Mouse (Mus musculus): ENCODE results near the gene Golga7b.

Gene Golga7b

DNA sequence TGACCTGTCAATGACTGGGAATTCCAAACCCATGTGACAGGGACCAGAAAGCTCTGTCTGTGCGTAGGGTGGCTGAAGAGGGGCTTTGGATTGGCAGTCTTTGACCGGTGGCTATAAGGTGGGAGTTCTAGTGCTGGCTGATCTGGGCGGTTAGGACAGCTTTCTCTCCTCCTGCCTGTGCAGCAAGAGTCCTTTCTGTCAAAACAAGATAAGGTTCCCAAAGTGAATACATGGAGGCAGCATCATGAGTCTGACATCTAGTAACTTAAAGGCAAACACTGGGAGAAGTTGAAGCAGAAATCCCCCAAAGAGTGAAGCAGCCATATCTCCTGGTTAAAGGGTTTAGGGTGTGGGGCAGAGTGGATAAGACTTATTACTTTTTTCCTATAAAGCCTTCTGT, at the start of gene Golga7b:
TSS of gene Golga7b (plus strand) at position 56 of the 400 bp plus-strand sequence.
- DNase-seq (ENCODE audit: low read depth, low spot score), result no peak

DNA sequence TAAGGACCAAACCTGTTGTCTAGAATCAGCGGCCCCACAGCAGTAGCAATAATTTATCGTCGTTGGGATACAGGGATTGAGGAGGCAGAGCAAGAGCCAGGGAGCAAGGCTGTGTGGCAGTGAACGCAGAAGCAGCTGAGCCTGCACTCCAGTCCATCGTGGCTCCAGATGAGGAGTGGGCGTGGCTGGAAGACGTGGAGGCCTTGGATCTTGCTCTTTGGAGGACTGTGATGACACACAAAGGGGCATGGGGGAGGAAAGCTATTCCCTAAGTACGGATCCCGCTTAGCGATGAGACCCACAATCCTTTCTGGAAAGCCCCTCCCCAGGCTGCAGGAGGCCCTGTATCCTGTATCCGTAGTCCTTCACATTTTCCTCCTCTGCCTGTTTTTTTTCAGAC, 49.3 kb upstream of the Golga7b start:
- no peak for DNase-seq (ENCODE audit: low read depth, low spot score)

DNA sequence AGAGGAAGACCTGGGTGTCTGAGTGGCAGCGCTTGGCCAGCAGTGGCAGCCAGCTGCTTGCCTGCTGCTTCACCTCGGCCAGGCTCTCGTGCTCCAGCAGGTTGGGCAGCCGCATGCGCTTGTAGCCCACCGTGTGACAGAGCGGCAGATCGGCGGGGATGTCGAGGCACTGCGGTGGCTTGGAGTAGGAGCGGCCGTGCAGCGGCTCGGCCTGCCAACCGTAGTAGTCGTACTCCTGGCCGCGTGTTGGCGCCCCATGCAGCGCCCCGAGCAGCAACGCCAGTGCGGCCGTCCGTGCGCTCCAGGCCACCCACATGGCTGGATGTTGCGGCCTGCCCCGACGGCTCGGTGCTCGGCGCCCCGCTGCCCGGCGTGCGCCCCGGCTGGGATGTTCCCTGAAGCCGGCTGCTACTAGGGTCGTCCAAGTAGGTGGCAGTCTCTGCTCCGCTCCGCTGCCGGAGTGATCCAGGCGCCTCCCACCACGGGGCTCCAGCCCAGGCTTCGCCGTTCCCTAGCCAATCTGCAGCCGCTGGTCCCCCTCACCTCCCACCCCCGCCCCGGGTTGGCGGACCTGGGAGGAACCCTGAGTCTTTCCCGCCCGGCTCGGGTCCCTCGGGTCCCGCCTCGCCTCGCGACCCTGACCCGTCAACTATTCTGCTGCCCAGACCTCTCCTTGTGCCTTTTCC, 45.5 kb upstream of the Golga7b start, which contains the start of gene Sfrp5:
TSS of gene Sfrp5 (minus strand) at position 557 of the 686 bp plus-strand sequence.
- no peak for DNase-seq (ENCODE audit: low read depth, low spot score)

DNA sequence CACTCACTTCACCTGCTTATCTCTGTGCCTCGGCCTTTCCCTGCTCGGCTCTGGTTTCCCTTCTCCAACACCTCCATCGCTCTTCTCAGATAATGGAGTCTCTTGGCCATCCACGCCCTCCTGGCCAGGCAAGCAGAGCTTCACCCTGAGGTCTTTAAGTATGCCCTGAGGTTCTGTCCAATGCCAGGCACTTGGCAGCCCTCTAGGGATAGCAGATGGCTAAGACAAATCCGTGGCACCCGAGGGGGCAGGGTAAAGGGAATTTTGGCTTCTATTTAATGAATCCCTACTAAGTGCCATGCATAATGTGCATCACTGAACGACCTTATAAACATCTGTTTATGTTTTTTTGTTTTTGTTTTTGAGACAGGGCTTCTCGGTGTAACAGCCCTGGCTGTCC, 44.9 kb upstream of the Golga7b start:
- DNase-seq (ENCODE audit: low read depth, low spot score), result no peak

DNA sequence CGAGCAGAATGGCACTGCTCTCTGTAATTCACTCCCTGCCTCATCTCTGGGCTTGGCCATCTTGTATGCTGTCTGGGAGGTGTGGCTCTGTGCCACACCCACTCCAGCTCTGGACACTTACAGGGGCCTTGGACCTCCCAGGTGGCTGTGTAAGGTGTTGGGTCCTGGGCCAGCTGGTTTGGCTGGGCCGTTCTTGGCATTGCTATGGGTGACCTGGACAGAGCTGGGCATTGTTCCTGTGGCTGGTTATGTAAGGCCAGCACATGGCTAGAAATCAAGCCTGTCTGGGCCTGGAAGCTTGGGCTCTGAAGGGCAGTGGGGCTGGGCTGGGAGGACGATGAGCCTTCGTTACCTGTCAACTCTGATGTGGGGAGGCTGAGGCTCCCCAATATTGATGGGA, 43.1 kb upstream of the Golga7b start:
- no peak for DNase-seq (ENCODE audit: low read depth, low spot score)

DNA sequence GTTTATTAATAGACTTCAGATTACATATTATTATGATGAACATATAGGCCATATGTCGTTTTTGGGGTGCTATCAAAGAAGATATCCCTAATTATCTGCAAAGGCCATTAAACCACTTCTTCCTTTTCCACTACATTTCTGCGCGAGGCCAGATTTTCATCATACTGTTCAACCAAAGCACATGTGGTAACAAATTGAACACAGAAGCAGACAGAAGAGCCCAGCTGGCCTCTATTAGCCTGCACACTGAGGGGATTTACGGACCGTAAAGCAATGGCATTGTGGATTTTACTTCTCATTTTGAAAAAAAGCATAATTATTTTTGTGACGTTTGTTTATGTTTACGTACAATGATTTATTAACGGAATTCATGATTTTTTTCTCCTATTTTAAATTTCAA, 42.2 kb upstream of the Golga7b start:
- peak; percentile 50 for DNase-seq (ENCODE audit: low read depth, low spot score)

DNA sequence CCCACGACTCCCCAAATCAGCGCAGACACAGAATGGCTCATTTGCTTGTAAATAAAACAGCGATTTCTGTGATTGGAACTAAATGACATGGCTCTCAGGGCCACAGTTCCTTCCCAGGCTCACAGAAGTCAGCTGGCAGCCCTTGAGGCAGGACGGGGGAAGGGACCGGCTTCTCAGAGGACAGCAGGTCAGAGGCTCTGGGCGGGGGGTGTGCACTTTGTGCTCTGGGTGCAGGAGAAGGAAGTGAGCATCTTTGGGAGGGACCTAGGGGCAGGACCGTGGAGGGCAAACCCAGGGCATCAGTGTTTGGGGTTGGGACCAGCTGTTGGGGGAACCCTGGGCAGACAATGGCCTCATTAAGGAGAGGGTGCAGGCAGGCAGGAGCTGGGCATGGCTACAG, 37.9 kb upstream of the Golga7b start:
- DNase-seq (ENCODE audit: low read depth, low spot score), result no peak

DNA sequence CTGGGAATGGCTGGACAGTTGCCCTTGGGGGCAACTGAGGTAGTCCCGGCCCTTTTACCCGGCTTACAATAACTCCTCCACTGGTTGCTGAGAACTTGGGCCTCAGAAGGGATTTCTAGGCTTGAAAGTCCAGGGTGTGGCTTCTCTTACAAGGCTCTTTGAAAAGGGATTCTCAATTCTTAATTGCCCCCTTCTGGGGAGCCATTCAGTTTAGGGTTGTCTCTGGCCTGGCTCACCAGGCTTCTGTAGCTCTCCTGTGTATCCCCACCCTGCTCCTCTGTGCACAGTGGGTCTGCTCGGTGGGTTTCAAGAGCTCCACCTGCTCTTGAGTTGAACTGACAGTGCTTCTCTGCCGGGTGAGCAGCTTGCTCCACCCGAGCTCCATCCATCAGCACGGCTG, 37.4 kb upstream of the Golga7b start:
- DNase-seq (ENCODE audit: low read depth, low spot score), result no peak

DNA sequence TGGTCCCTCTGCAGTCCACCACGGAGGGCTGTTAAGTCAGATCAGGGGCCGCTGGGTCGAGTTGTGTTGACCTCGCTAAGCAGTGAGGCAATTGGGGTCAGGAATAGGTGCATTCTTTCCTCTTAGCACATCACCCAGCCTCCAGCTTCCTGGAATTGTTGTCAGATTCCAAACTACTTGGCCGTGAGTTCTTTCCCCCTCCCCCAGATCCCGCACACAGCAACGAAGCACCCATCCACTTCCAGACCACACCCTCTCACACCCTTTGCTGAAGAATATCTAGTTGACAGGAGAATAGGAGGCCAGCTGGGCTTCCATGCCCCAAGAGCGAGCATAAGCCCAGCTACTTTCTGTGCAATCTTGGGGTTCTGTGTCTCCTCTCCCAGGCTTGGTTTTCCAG, 35.4 kb upstream of the Golga7b start:
- DNase-seq (ENCODE audit: low read depth, low spot score), result no peak

DNA sequence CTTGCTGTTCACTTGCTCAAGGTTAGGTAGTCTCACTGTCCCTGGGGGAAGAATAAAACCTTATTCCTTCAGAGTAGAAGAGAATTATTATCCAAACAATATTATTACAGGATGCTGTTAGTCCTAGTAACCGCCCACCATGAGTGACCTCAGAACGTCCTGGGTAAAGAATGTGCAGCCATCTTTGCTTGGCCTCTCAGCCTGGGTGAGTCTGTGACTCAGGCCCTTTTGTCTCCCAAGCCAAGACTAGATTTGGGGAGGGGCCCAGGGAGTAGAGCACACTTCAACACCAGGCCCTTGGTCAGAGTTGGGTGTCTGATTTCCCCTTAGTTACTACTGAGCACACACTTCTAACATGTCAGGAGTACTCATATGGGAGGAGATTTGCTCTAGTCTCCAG, 32.8 kb upstream of the Golga7b start:
- DNase-seq (ENCODE audit: low read depth, low spot score), result no peak

DNA sequence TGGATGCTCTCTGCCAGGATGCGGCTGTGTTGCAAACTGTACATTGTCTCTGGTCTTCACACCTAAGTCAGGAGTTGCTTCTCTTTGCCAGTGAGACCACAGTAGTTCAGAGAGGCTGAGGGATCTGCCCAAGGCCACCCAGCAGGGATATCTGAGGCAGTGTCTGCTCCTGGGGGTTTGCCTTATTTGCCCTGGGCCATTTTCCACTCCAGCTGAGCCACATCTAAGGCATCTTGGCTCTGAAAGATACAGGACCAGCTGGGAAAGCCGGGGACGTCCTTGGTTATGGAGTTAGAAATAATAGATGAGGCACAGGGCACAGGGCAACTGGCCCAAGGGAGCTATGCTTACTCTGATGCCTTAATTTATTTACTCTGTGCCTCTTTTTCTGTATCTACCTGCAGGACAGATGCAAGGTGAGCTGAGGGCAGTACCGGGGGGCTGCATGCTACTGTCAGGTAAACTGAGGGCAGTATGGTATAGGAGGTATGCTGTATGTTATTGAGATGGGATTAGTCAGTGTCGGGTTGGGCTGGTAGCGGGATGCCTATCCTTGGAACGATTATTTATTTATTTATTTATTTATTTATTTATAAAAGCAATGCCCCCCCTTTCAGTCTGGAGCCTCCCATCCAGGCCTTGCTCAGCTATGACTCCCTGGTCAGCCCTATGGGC, 30.5 kb upstream of the Golga7b start:
- no peak for DNase-seq (ENCODE audit: low read depth, low spot score)

DNA sequence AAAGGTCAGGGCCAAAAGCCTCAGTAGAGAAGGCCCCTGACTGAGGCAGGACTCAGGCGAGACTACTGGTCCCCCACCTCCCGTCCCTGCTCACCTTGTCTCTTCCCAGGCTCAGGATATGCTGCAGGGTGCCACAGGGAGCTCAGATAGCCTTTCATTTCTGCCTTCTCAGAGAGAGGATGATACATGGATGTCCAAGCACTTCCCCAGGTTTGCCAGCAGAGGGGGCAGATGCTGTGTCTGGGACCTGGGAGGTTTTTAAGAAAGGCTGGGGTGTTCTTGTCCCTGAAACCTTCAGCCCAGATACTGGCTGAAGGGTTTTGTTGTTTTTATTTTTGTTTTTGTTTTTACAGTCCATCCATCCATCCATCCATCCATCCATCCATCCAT, 30.0 kb upstream of the Golga7b start:
- DNase-seq (ENCODE audit: low read depth, low spot score), result no peak

DNA sequence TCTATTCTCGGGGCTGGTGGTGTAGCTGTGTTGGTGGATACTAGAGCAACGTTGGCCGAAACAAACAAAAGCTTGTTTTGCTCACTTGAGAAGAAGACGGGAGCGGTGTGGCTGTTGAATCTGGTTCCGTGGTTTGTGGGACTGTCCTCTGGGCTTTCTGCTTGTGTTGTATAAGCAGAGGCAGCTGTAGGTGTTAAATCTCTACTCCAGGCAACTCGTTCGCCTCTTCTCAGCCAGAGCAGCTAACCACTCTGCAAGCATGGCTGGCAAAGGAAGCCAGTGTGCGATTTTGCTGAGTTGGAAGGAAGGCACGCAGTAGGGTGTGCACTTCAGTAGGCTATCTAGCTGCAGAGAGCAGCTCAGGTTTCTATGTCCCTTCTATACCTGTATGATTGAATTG, 20.9 kb upstream of the Golga7b start:
- DNase-seq (ENCODE audit: low read depth, low spot score), result no peak

DNA sequence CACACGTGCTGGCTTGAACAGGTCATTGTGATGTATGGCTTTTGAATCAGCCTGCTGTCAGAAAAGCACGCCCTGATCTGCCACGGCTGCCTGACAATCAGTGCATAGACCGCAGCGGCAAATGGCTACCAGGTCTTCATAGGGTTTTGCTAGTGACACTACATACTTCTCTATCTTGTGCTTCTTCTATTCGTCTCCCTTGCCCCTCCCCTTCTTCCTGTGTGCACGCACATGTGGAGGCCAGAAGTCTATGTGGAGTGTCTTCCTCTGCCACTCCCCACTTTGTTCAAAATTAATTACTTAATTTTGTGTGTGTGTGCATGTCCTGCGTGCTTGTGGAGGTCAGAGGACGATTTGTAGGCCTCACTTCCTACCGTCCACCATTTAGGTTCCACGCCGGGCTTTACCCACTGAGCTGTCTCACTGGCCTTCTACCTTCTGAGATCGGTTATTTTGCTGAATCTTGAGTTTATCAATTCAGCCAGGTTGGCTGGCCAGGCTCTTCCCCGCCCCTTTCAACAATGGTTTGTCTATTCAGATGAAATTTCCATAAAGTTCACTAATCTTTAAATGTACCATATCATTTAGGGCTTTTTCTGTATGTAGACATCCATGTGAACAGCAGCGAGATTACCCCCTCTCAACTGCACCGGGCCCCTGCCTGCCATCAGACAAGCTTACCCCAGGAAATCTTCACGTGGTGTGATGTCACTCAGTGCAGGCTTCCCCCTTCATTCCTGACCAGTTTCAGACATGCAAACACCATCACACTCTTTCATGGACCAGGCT, 17.7 kb upstream of the Golga7b start:
- no peak for DNase-seq (ENCODE audit: low read depth, low spot score)

DNA sequence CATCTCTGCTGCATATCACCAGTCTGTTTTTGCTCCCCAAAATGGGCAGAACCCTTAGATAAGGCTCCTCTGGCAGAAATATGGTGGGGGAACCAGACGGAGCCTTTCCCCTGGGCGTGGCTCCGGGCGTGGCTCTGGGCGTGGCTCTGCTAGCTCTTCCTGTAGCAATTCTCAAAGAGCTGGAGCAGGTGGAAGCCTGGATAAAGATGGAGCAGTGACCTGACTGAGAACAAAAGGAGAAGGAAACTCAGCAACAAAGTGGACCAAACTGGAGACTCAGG, 17.1 kb upstream of the Golga7b start:
- no peak for DNase-seq (ENCODE audit: low read depth, low spot score)

DNA sequence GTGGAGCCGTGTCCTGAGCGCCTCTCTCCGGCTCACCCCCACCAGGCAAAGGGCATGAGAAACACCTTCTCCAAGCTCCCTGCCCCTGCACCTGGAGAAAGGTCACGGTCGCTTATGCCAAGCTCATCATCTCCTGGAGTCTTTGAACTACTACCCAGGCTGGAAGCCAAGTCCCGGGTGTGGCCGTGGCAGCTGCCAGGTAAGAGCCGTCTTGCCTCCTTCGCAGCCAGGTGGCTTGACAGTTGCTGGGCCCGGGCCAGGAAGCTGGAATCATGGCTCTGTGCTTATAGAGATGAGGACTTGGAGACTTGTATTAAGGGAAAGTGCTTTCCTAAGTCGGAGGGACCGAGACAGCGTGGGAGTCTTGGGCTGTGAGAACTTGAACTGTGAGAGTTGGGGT, 16.4 kb upstream of the Golga7b start:
- DNase-seq (ENCODE audit: low read depth, low spot score), result no peak

DNA sequence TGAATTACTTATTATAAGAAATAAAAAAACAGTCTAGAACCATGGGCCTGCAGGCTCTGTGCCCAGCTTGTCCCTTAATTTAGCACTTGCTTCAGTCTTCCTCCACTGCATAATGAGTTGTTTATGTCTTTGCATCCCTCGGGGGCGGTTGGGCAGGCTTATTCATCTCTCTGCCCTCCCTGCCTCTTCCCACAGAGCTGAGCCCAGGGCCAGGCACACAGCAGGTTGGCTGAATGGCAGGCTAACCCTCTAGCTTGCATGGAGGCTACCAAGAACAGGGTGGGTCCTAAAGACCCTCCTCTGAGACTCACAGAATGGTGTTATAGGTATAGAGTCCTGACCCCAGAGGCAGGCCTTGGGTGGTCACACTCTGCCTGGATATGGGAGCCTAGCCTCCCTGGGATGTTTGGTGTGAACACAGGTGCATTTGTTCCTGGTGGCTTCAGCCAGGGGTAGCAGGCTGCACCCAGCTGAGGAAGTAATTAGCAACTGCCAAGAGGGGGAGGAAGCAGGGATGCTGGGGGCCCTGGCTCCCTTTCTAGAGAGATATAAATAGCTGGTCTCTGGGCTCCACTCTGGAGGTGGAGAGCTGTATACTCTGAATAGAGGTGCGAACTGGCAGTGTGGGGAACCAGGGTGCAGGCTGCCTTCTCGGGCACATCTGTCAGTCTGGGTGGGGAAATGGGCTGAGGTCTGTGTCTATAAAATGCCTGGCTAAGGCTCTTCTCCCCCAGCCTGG, 9.6 kb upstream of the Golga7b start:
- no peak for DNase-seq (ENCODE audit: low read depth, low spot score)

DNA sequence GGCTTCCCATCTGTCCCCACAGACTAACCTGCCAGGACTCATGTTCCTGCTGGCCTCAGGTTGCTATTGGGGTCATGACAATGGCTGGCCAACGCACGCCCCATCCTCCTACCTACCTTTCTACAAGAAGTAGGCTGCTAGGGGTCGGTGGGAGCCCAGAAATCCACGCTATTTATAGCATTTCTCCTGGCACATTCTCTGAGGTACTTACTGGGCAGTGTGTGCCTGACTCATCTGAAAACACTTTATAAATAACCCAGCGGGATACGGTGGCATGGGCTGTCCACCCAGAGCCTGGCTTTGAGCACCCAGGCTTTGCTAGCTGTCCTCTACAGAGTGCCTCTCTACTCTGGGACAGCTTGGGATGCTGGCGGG, 9.0 kb upstream of the Golga7b start:
- no peak for DNase-seq (ENCODE audit: low read depth, low spot score)

DNA sequence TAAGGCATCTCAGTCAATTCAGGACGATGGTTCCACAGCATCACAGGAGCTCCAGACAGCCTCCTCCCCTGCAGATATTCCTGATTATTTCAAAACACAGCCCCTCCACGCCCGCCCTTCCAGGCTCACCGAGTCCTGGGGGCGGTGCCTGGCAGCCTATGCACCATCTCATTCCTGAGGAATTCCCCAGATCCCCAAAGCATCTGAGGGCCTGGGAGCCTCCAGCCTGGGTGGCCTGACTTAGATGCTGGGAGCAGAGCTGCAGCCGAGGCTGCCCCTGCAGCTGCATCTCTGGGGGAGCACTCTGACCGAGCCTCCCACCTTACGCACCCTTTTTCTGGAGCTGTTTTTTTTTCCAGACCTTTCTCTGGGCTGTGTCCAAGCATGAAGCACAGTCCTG, 6.5 kb upstream of the Golga7b start:
- no peak for DNase-seq (ENCODE audit: low read depth, low spot score)

DNA sequence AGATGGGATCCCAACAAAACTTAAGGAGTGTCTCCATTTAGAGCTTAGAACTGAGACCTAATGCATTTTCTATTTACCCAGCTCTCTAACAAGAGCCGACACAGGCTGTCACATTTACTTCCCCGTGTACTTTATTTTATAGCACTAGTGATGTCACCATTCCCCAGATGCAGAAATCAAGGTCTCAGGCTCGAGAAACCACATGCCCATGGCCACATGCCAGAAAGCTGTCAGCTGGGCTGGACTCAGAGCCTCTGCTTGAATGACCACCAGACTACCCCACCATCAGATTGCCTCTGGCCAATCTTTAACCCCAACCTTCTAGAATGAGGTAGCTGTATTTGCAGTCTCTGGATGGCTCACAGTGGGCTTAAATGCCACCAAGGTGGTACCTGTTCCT, 4.0 kb upstream of the Golga7b start:
- DNase-seq (ENCODE audit: low read depth, low spot score), result no peak

DNA sequence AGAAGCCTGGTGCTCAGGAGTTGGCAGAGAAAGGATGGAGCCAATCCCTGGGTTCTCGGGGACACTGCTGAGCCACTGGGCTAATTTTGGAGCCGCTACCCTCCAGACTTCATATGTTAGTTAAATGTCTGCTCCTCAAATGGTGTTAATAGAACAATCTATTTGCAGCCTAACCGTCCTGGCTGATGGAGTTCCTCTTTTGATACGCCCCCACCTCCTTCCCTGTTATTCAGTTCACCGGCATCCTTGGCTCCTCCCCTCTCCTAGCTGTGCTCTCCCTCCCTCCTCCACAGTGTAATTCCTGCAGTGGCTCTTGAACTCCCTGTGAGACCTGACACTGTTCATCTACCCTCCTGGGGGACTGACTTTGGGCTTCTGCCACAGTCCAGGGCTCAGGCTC, 748 bp upstream of the Golga7b start:
- no peak for DNase-seq (ENCODE audit: low read depth, low spot score)
